Mouse (Mus musculus): ENCODE measurements around the gene Rassf2.

DNA sequence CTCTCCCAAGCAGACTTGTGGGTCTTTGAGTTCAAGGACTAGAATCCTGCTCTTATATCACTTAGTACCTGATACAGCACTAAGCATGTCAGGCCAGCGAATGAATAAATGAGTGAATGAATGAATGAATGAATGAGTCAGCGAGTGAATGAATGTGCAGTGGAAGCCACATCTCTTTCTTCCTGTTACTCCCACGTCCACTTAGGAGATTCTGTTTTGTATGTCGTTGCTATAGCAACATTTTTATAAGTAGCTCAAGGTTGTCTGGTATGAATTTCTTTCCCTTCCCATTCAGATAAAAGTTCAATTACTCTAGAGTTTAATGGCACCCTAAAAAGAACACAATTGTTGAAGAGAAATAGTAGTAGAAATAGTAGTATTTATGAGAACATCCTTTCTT, 59.0 kb downstream of the Rassf2 start:
- TF ChIP-seq CTCF (IDR thresholded peaks at IDR 0.05; ENCODE audit: extremely low read depth, insufficient read length, insufficient replicate concordance, low read depth, low read length): no peak
- no peak for TF ChIP-seq POLR2A (IDR thresholded peaks at IDR 0.05; ENCODE audit: low read depth, low read length)
